Mouse (Mus musculus) forebrain, embryonic 11.5 days (tissue): Measurements from ENCODE around the gene Sorl1. TPM values are rescaled to one million over a fixed set of nuclear protein-coding genes. Genes with fewer than 3 reads are reported as not detected.

Experiments used
- ATAC-seq: fragments of 200-750 bp; cut with Nextera tagmentation; replicated peaks from 2 replicates; pipeline ENCODE4 v1.8.0; 2017; ENCODE audit warnings: moderate TSS enrichment; ENCODE audit not compliant: low FRiP score
- DNase-seq: peaks from one replicate; pipeline ENCODE4 v3.0.0-alpha.2; 2017; ENCODE audit warnings: low spot score
- H3K27ac ChIP-seq: fragments of 300-500 bp; sonication (generic); 2 replicates; pipeline ENCODE4 v1.5.1; 2014; ENCODE audit warnings: low read depth, low read length
- H3K27me3 ChIP-seq: fragments of 300-500 bp; sonication (generic); 2 replicates; pipeline ENCODE4 v1.6.1; 2014; ENCODE audit warnings: mild to moderate bottlenecking, low read length, mixed read lengths; ENCODE audit not compliant: control insufficient read depth, insufficient read depth
- H3K36me3 ChIP-seq: fragments of 300-500 bp; sonication (generic); 2 replicates; pipeline ENCODE4 v1.6.1; 2014; ENCODE audit warnings: mild to moderate bottlenecking, low read length, moderate library complexity, mixed read lengths; ENCODE audit not compliant: control insufficient read depth, insufficient read depth
- H3K4me1 ChIP-seq: fragments of 300-500 bp; sonication (generic); replicated peaks from 2 replicates; pipeline ENCODE4 v1.6.1; 2014; ENCODE audit warnings: low read length, mixed read lengths; ENCODE audit not compliant: control insufficient read depth, insufficient read depth
- H3K4me2 ChIP-seq: fragments of 300-500 bp; sonication (generic); 2 replicates; pipeline ENCODE4 v1.6.1; 2014; ENCODE audit warnings: low read depth, mild to moderate bottlenecking, low read length, moderate library complexity, mixed read lengths; ENCODE audit not compliant: severe bottlenecking
- H3K4me3 ChIP-seq: fragments of 300-500 bp; sonication (generic); 2 replicates; pipeline ENCODE4 v1.5.1; 2014; ENCODE audit warnings: low read depth, low read length
- H3K9ac ChIP-seq: fragments of 300-500 bp; sonication (generic); 2 replicates; pipeline ENCODE4 v1.6.1; 2014; ENCODE audit warnings: low read length
- H3K9me3 ChIP-seq: fragments of 300-500 bp; sonication (generic); 2 replicates; pipeline ENCODE4 v1.6.1; 2016; ENCODE audit warnings: low read length, mixed read lengths; ENCODE audit not compliant: control insufficient read depth
- WGBS: fragments of 180-500 bp; shearing (Covaris S2); extraction: QIAGEN DNeasy Blood & Tissue Kit; methylation state at CpG from one replicate; pipeline ENCODE4 v1.1.7; 2014; 5-methylcytosine and 5-hydroxymethylcytosine counted together
- polyA plus RNA-seq: library from polyadenylated mRNA; unstranded; fragments of >200 nt; fragmentation: Nextera tagmentation; extraction: Ambion mirVana; gene quantifications from 2 replicates; pipeline ENCODE4 v1.2.1, GENCODE M21; 2014

Gene Sorl1
- polyA plus RNA-seq, 1 experiment from 2014 or later, result 8.1 TPM

- H3K9me3 ChIP-seq, result no peaks in the 10 kb centered on the region
- peak overlapping the region; percentile 92 for H3K27ac ChIP-seq
- peak overlapping the region; percentile 36 for H3K4me3 ChIP-seq
- H3K9ac ChIP-seq, result peak overlapping the region; percentile 76
- H3K36me3 ChIP-seq, result no peaks in the 10 kb centered on the region
- ATAC-seq (peak; percentile 88), DNase-seq (peak; percentile 94)
- WGBS, result 4% methylated on average over 34 of the region's 34 CpGs
- H3K4me1 ChIP-seq, result peaks cover 23% of the 10 kb centered on the region
- no peaks in the 10 kb centered on the region for H3K27me3 ChIP-seq
- H3K4me2 ChIP-seq, result peak overlapping the region; percentile 76
Observed at GRCm38 (mm10) chr9:41950109-41950990, 173.7 kb downstream of the Sorl1 start.

- H3K4me1 ChIP-seq, result peaks cover 23% of the 10 kb centered on the region
- no peaks in the 10 kb centered on the region for H3K9me3 ChIP-seq
- H3K27me3 ChIP-seq, result no peaks in the 10 kb centered on the region
- H3K4me2 ChIP-seq, result no peak overlapping the region
- ATAC-seq (no peak), DNase-seq (no peak)
- peak overlapping the region; percentile 76 for H3K9ac ChIP-seq
- peak overlapping the region; percentile 92 for H3K27ac ChIP-seq
- no peaks in the 10 kb centered on the region for H3K36me3 ChIP-seq
- 73% methylated on average over 5 of the region's 5 CpGs for WGBS
- H3K4me3 ChIP-seq, result no peak overlapping the region
Observed at GRCm38 (mm10) chr9:41949476-41949875, 174.6 kb downstream of the Sorl1 start.

GRCm38 (mm10) chr9:41944964-41945363, 179.1 kb downstream of the Sorl1 start:
- H3K9me3 ChIP-seq, result no peaks in the 10 kb centered on the region
- H3K27ac ChIP-seq, result no peak overlapping the region
- no peak overlapping the region for H3K9ac ChIP-seq
- no peaks in the 10 kb centered on the region for H3K27me3 ChIP-seq
- no peaks in the 10 kb centered on the region for H3K36me3 ChIP-seq
- ATAC-seq (no peak), DNase-seq (no peak)
- WGBS, result 89% methylated on average over 7 of the region's 7 CpGs
- H3K4me1 ChIP-seq, result peaks cover 3% of the 10 kb centered on the region
- no peak overlapping the region for H3K4me2 ChIP-seq
- no peak overlapping the region for H3K4me3 ChIP-seq

DNA sequence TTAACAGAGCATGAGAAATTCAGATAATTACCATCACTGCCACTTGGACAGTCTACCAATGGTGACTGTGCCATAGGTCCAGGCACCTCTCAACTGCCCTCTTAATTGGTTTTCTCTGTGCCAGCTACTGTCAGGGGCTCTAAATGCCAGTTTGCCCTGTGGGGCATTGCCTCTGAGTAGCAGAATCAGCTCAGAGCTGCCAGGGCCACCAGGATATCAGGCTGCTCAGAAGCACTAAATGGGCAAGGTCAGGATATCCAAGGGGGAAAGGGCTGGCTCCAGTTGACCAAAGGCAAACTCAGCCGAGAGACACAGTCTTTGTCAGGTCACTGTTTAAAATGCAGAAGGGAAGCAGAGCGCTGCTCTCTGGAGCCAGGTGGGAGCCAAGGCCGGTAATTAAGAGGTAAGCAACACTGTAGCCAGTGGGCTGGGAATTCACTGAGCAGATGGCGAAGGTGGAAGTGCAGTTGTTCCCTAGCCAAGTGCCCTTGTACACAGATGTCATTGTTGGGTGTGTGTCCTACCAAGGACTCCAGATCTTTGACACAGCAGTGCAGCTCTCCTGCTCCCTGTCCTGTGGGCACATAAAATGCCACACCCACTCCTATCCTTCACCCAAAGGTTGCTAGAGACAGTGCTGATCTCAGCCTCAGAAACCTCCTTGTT, 181.0 kb downstream of the Sorl1 start:
- no peaks in the 10 kb centered on the region for H3K36me3 ChIP-seq
- H3K27ac ChIP-seq, result no peak overlapping the region
- H3K9ac ChIP-seq, result no peak overlapping the region
- H3K9me3 ChIP-seq, result no peaks in the 10 kb centered on the region
- H3K4me1 ChIP-seq, result peaks cover 4% of the 10 kb centered on the region
- no peaks in the 10 kb centered on the region for H3K27me3 ChIP-seq
- no peak overlapping the region for H3K4me2 ChIP-seq
- no peak overlapping the region for H3K4me3 ChIP-seq
- WGBS, result 75% methylated on average over 4 of the region's 4 CpGs
- ATAC-seq (no peak), DNase-seq (no peak)

GRCm38 (mm10) chr9:41940311-41940853, 183.7 kb downstream of the Sorl1 start:
- H3K4me1 ChIP-seq, result peaks cover 16% of the 10 kb centered on the region
- H3K27ac ChIP-seq, result no peak overlapping the region
- H3K27me3 ChIP-seq, result no peaks in the 10 kb centered on the region
- DNase-seq, result no peak
- no peaks in the 10 kb centered on the region for H3K36me3 ChIP-seq
- H3K9ac ChIP-seq, result no peak overlapping the region
- no peak overlapping the region for H3K4me2 ChIP-seq
- ATAC-seq, result no peak
- H3K9me3 ChIP-seq, result no peaks in the 10 kb centered on the region
- 83% methylated on average over 10 of the region's 10 CpGs for WGBS
- H3K4me3 ChIP-seq, result no peak overlapping the region

DNA sequence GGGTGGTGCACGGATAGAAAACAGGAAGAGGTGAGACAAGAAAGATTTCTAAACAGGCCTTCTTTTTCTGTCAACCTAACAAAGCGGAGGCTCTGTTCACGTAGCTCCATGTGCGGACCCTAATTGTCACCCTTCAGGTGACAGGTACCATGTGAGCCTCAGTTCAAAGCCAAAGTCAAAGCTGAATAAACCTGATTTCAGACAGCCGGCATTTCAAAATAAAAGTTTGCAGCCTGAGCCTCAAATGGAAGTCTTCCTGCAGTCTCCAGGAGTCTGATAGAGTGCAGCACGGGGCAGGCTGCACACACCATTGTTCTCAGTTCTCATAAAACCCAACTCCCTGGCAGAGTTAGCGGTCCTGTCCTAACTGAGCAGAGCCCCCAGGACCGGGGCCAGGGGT, 185.6 kb downstream of the Sorl1 start:
- H3K9ac ChIP-seq, result peak overlapping the region; percentile 27; the same call in 1 of the 2 replicates
- DNase-seq, result no peak

GRCm38 (mm10) chr9:41937967-41938348, 186.1 kb downstream of the Sorl1 start:
- Histone ChIP-seq H3K4me1 (peaks cover 26% of the 10 kb centered on the region), H3K27ac (peak overlapping the region; percentile 73), H3K36me3 (no peaks in the 10 kb centered on the region), H3K27me3 (no peaks in the 10 kb centered on the region), H3K4me3 (no peak overlapping the region), H3K4me2 (no peak overlapping the region), H3K9me3 (no peaks in the 10 kb centered on the region), H3K9ac (no peak overlapping the region)
- 23% methylated on average over 3 of the region's 3 CpGs for WGBS
- no peak for DNase-seq
- no peak for ATAC-seq

More for the DNA sequence above, 185.6 kb downstream of the Sorl1 start:
- H3K27me3 ChIP-seq, result no peaks in the 10 kb centered on the region
- ATAC-seq, result no peak
- H3K36me3 ChIP-seq, result no peaks in the 10 kb centered on the region
- no peaks in the 10 kb centered on the region for H3K9me3 ChIP-seq
- no peak overlapping the region for H3K4me3 ChIP-seq
- H3K4me1 ChIP-seq, result peaks cover 26% of the 10 kb centered on the region
- H3K27ac ChIP-seq, result peak overlapping the region; percentile 73
- WGBS, result 45% methylated on average over 8 of the region's 8 CpGs
- H3K4me2 ChIP-seq, result no peak overlapping the region

DNA sequence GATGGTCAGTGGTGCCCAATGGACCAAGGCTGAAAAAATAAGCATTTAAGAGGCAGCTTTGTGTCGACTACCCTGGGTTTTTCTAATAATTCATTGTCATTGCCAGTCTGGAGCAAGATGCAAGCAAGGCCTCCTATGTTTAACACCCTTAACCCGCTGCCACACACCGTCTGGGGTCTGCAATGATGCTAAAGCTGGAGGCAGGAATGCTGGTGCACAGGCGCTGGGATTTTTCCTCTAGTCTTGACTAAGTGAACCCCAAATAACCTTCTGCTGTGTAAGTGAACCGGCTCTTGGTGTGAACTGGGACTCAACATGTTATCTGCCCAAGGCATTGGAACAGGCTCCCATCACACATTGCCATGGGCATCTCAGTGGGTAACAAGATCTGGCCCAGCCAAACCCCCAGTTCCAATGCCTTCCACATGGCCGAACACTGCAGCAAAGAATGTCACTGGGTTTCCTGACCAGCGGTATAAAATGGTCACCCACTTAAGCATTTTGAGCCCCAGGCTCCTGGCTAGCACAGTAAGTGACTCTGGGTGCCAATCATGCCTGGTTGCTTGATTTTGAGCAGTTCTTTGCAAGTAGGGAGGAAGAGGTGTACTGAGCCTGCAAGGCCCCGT, 186.6 kb downstream of the Sorl1 start:
- Histone ChIP-seq H3K9ac (no peak overlapping the region), H3K4me1 (peaks cover 26% of the 10 kb centered on the region), H3K27me3 (no peaks in the 10 kb centered on the region), H3K27ac (peak overlapping the region; percentile 73), H3K9me3 (no peaks in the 10 kb centered on the region), H3K36me3 (no peaks in the 10 kb centered on the region), H3K4me3 (no peak overlapping the region), H3K4me2 (no peak overlapping the region)
- DNase-seq, result peak; percentile 57
- WGBS, result 59% methylated on average over 8 of the region's 8 CpGs
- ATAC-seq, result no peak
